Mouse (Mus musculus): ENCODE measurements around the gene Mgp. TPM values are rescaled to one million over a fixed set of nuclear protein-coding genes. Genes with fewer than 3 reads are reported as not detected.

Gene Mgp
- polyA plus RNA-seq, 1 experiment from 2014 or later: 1,851 TPM

GRCm38 (mm10) chr6:136827881-136828561, 47.6 kb downstream of the Mgp start, which contains the start of gene Wbp11:
Wbp11 (minus strand) TSS chr6:136828233.
- peak within 1 kb of the TSS; percentile 90 for H3K27ac ChIP-seq (ENCODE audit: low read length)
- H3K27me3 ChIP-seq (replicated peaks; ENCODE audit: insufficient read depth, low read length): no peaks in the 10 kb centered on the region
- H3K36me3 ChIP-seq (ENCODE audit: insufficient read depth, low read length): peaks cover 14% of the 10 kb centered on the region
- peak; percentile 65 for TF ChIP-seq CTCF (IDR thresholded peaks at IDR 0.05)
- TF ChIP-seq EP300 (IDR thresholded peaks at IDR 0.05): peak; percentile 77; the same call in 1 of the 2 replicates
- 0 out of 2 replicates have a peak, but pooled peaks cover 4% of the 10 kb centered on the region for H3K4me1 ChIP-seq (ENCODE audit: insufficient read depth, low read depth, low read length)
- under 1% methylated on average over 37 of the region's 45 CpGs for WGBS
- H3K4me3 ChIP-seq (ENCODE audit: low read depth, low read length): peak within 1 kb of the TSS; percentile 100
- ATAC-seq: peak; percentile 100
- peak within 1 kb of the TSS; percentile 66 for H3K4me2 ChIP-seq (replicated peaks; ENCODE audit: low read depth, low read length)
- H3K9ac ChIP-seq (replicated peaks; ENCODE audit: low read depth): peak within 1 kb of the TSS; percentile 99
- peak; percentile 100 for DNase-seq (ENCODE audit: low spot score)
- H3K9me3 ChIP-seq (ENCODE audit: low read length): no peaks in the 10 kb centered on the region

- H3K4me1 ChIP-seq (ENCODE audit: insufficient read depth, low read depth, low read length): 0 out of 2 replicates have a peak, but pooled peaks cover 4% of the 10 kb centered on the region
- peaks cover 17% of the 10 kb centered on the region for H3K36me3 ChIP-seq (ENCODE audit: insufficient read depth, low read length)
- TF ChIP-seq EP300 (IDR thresholded peaks at IDR 0.05) (no peak), CTCF (IDR thresholded peaks at IDR 0.05) (no peak)
- H3K27ac ChIP-seq (ENCODE audit: low read length): peak within 1 kb of the TSS; percentile 90
- H3K9me3 ChIP-seq (ENCODE audit: low read length): no peaks in the 10 kb centered on the region
- H3K4me2 ChIP-seq (replicated peaks; ENCODE audit: low read depth, low read length): peak within 1 kb of the TSS; percentile 66
- peak; percentile 49 for DNase-seq (ENCODE audit: low spot score)
- peak within 1 kb of the TSS; percentile 100 for H3K4me3 ChIP-seq (ENCODE audit: low read depth, low read length)
- peak within 1 kb of the TSS; percentile 99 for H3K9ac ChIP-seq (replicated peaks; ENCODE audit: low read depth)
- under 1% methylated on average over 34 of the region's 34 CpGs for WGBS
- ATAC-seq: peak; percentile 25
- H3K27me3 ChIP-seq (replicated peaks; ENCODE audit: insufficient read depth, low read length): no peaks in the 10 kb centered on the region
Observed at GRCm38 (mm10) chr6:136827516-136827880, 48.1 kb downstream of the Mgp start, which contains the start of gene BC049715. BC049715 (plus strand) TSS chr6:136827626.

- Histone ChIP-seq H3K9me3 (ENCODE audit: low read length) (no peaks in the 10 kb centered on the region), H3K36me3 (ENCODE audit: insufficient read depth, low read length) (peaks cover 21% of the 10 kb centered on the region), H3K4me2 (replicated peaks; ENCODE audit: low read depth, low read length) (peak overlapping the region; percentile 66), H3K4me1 (ENCODE audit: insufficient read depth, low read depth, low read length) (0 out of 2 replicates have a peak, but pooled peaks cover 4% of the 10 kb centered on the region), H3K27me3 (replicated peaks; ENCODE audit: insufficient read depth, low read length) (no peaks in the 10 kb centered on the region), H3K27ac (ENCODE audit: low read length) (no peak overlapping the region), H3K4me3 (ENCODE audit: low read depth, low read length) (peak overlapping the region; percentile 100), H3K9ac (replicated peaks; ENCODE audit: low read depth) (peak overlapping the region; percentile 99)
- DNase-seq (ENCODE audit: low spot score) (no peak), ATAC-seq (no peak)
- WGBS: 12% methylated on average over 7 of the region's 7 CpGs
- TF ChIP-seq CTCF (IDR thresholded peaks at IDR 0.05) (no peak), EP300 (IDR thresholded peaks at IDR 0.05) (no peak)
Observed at GRCm38 (mm10) chr6:136827116-136827515, 48.5 kb downstream of the Mgp start.

- H3K27ac ChIP-seq (ENCODE audit: low read length): no peak overlapping the region
- 92% methylated on average over 8 of the region's 8 CpGs for WGBS
- ATAC-seq (no peak), DNase-seq (ENCODE audit: low spot score) (no peak)
- no peak overlapping the region for H3K4me2 ChIP-seq (replicated peaks; ENCODE audit: low read depth, low read length)
- no peaks in the 10 kb centered on the region for H3K27me3 ChIP-seq (replicated peaks; ENCODE audit: insufficient read depth, low read length)
- no peak overlapping the region for H3K4me3 ChIP-seq (ENCODE audit: low read depth, low read length)
- TF ChIP-seq CTCF (IDR thresholded peaks at IDR 0.05) (no peak), EP300 (IDR thresholded peaks at IDR 0.05) (no peak)
- H3K9me3 ChIP-seq (ENCODE audit: low read length): no peaks in the 10 kb centered on the region
- H3K36me3 ChIP-seq (ENCODE audit: insufficient read depth, low read length): peaks cover 40% of the 10 kb centered on the region
- H3K4me1 ChIP-seq (ENCODE audit: insufficient read depth, low read depth, low read length): 0 out of 2 replicates have a peak, but pooled peaks cover 4% of the 10 kb centered on the region
- no peak overlapping the region for H3K9ac ChIP-seq (replicated peaks; ENCODE audit: low read depth)
Observed at GRCm38 (mm10) chr6:136824987-136825386, 50.6 kb downstream of the Mgp start.

Other genes with a start within 250 kb of the Mgp start
- gene Plbd1, start 213.9 kb downstream of the Mgp start, polyA plus RNA-seq (2015; fragmentation: Nextera tagmentation; extraction: Ambion mirVana): 6.0 and 7.2 TPM in 2 replicates
- 0.11 TPM in 1 of 2 replicates, not detected in the other for gene Gucy2c, start 94.1 kb downstream of the Mgp start, polyA plus RNA-seq (2015; fragmentation: Nextera tagmentation; extraction: Ambion mirVana)
- 1.5 and 1.6 TPM in 2 replicates for gene Hist4h4, start 71.4 kb downstream of the Mgp start, polyA plus RNA-seq (2015; fragmentation: Nextera tagmentation; extraction: Ambion mirVana)
- 424 and 464 TPM in 2 replicates for gene H2afj, start 67.6 kb downstream of the Mgp start, polyA plus RNA-seq (2015; fragmentation: Nextera tagmentation; extraction: Ambion mirVana)
- 1.8 and 2.2 TPM in 2 replicates for gene BC049715, start 48.2 kb downstream of the Mgp start, polyA plus RNA-seq (2015; fragmentation: Nextera tagmentation; extraction: Ambion mirVana)
- 44.4 and 46.1 TPM in 2 replicates for gene Wbp11, start 47.6 kb downstream of the Mgp start, polyA plus RNA-seq (2015; fragmentation: Nextera tagmentation; extraction: Ambion mirVana)
- gene Smco3, start 40.4 kb downstream of the Mgp start, polyA plus RNA-seq (2015; fragmentation: Nextera tagmentation; extraction: Ambion mirVana): 2.3 and 3.4 TPM in 2 replicates
- 7.5 and 7.9 TPM in 2 replicates for gene Art4, start 18.1 kb downstream of the Mgp start, polyA plus RNA-seq (2015; fragmentation: Nextera tagmentation; extraction: Ambion mirVana)
- 0.61 and 0.74 TPM in 2 replicates for gene Erp27, start 46.4 kb upstream of the Mgp start, polyA plus RNA-seq (2015; fragmentation: Nextera tagmentation; extraction: Ambion mirVana)
- gene Pde6h, start 48.0 kb upstream of the Mgp start, polyA plus RNA-seq (2015; fragmentation: Nextera tagmentation; extraction: Ambion mirVana): 0.27 and 0.60 TPM in 2 replicates
- 68.4 and 70.8 TPM in 2 replicates for gene Arhgdib, start 66.1 kb upstream of the Mgp start, polyA plus RNA-seq (2015; fragmentation: Nextera tagmentation; extraction: Ambion mirVana)